Mouse (Mus musculus) liver, adult 2 months (tissue): ENCODE measurements at regions not wholly inside any gene's neighbourhood (a gene's known extent, or its start where the extent isn't known, plus 50 kb on each side); places are given as distances from the start of the nearest gene placed in this dataset.

ENCODE experiments used
- CTCF ChIP-seq: fragments of 200-500 bp; IDR thresholded peaks from 2 replicates; pipeline ENCODE4 v1.5.1; 2011; ENCODE audit warnings: low read depth, low read length, control low read depth
- POLR2A ChIP-seq: fragments of 200-500 bp; IDR thresholded peaks from 2 replicates; pipeline ENCODE4 v1.6.1; 2011; ENCODE audit warnings: low read length, control low read depth; ENCODE audit not compliant: insufficient read depth; ENCODE audit errors: extremely low read depth

GRCm38 (mm10) chr10:68655491-68655890, 68.0 kb upstream of the Tmem26 start:
- no peak for TF ChIP-seq CTCF
- TF ChIP-seq POLR2A = no peak
